Mouse (Mus musculus) hindbrain, embryonic 15.5 days (tissue): ENCODE results near the gene Pih1h3b. TPM values are rescaled to one million over a fixed set of nuclear protein-coding genes. Genes with fewer than 3 reads are reported as not detected.

Experiments
- ATAC-seq: fragments of 200-750 bp; cut with Nextera tagmentation; 2 replicates; pipeline ENCODE4 v1.8.0; 2017; ENCODE audit warnings: low read depth, moderate number of reproducible peaks, moderate TSS enrichment; ENCODE audit not compliant: low FRiP score
- H3K27ac ChIP-seq: fragments of 300-500 bp; sonication (generic); replicated peaks from 2 replicates; pipeline ENCODE4 v1.5.1; 2015; ENCODE audit warnings: mild to moderate bottlenecking, inconsistent platforms
- H3K27me3 ChIP-seq: fragments of 300-500 bp; sonication (generic); 2 replicates; pipeline ENCODE4 v1.6.1; 2015; ENCODE audit warnings: control low read depth, inconsistent platforms
- H3K36me3 ChIP-seq: fragments of 300-500 bp; sonication (generic); 2 replicates; pipeline ENCODE4 v1.6.1; 2015; ENCODE audit warnings: control low read depth, inconsistent platforms
- H3K4me1 ChIP-seq: fragments of 300-500 bp; sonication (generic); replicated peaks from 2 replicates; pipeline ENCODE4 v1.6.1; 2015; ENCODE audit warnings: control low read depth, inconsistent platforms
- H3K4me2 ChIP-seq: fragments of 300-500 bp; sonication (generic); 2 replicates; pipeline ENCODE4 v1.6.1; 2015; ENCODE audit warnings: moderate library complexity, mild to moderate bottlenecking, inconsistent platforms
- H3K4me3 ChIP-seq: fragments of 300-500 bp; sonication (generic); 2 replicates; pipeline ENCODE4 v1.5.1; 2015; ENCODE audit warnings: mild to moderate bottlenecking, inconsistent platforms
- H3K9ac ChIP-seq: fragments of 300-500 bp; sonication (generic); 2 replicates; pipeline ENCODE4 v1.6.1; 2015; ENCODE audit warnings: inconsistent platforms
- H3K9me3 ChIP-seq: fragments of 300-500 bp; sonication (generic); 2 replicates; pipeline ENCODE4 v1.6.1; 2016; ENCODE audit warnings: control low read depth, inconsistent platforms
- WGBS: fragments of 180-500 bp; shearing (Covaris S2); methylation state at CpG from one replicate; pipeline ENCODE4 v1.1.7; 2015; 5-methylcytosine and 5-hydroxymethylcytosine counted together
- polyA plus RNA-seq: library from polyadenylated mRNA; unstranded; fragments of >200 nt; fragmentation: Nextera tagmentation; extraction: Ambion mirVana; gene quantifications from 2 replicates; pipeline ENCODE4 v1.2.1, GENCODE M21; 2015

Gene Pih1h3b
- polyA plus RNA-seq = not detected in 2 replicates

GRCm38 (mm10) chrX:140062135-140062975 lies at the start of gene Pih1h3b, which contains the start of gene Nup62cl:
Pih1h3b (plus strand) TSS chrX:140062879.
Nup62cl (minus strand) TSS chrX:140062712.
- Histone ChIP-seq H3K4me3 (peak within 1 kb of the TSS; percentile 37), H3K36me3 (no peaks in the 10 kb centered on the region), H3K27ac (no peak within 1 kb of the TSS), H3K9ac (no peak within 1 kb of the TSS), H3K4me1 (no peaks in the 10 kb centered on the region), H3K9me3 (no peaks in the 10 kb centered on the region), H3K4me2 (peak within 1 kb of the TSS; percentile 54), H3K27me3 (peaks cover 21% of the 10 kb centered on the region)
- 28% methylated on average over 64 of the region's 64 CpGs for WGBS
- peak; percentile 68 for ATAC-seq

GRCm38 (mm10) chrX:140060886-140061874 lies 1.5 kb upstream of the Pih1h3b start:
- ATAC-seq = no peak
- Histone ChIP-seq H3K9me3 (no peaks in the 10 kb centered on the region), H3K4me3 (peak overlapping the region; percentile 37), H3K4me2 (peak overlapping the region; percentile 54), H3K4me1 (no peaks in the 10 kb centered on the region), H3K27me3 (peaks cover 22% of the 10 kb centered on the region), H3K9ac (no peak overlapping the region), H3K36me3 (no peaks in the 10 kb centered on the region), H3K27ac (no peak overlapping the region)
- WGBS = 24% methylated on average over 67 of the region's 90 CpGs

GRCm38 (mm10) chrX:140082535-140082934 lies 19.9 kb downstream of the Pih1h3b start:
- no peaks in the 10 kb centered on the region for H3K4me1 ChIP-seq
- ATAC-seq = no peak
- no peaks in the 10 kb centered on the region for H3K9me3 ChIP-seq
- no peak overlapping the region for H3K9ac ChIP-seq
- H3K36me3 ChIP-seq = no peaks in the 10 kb centered on the region
- H3K4me3 ChIP-seq = no peak overlapping the region
- H3K4me2 ChIP-seq = no peak overlapping the region
- 0 out of 2 replicates have a peak, but pooled peaks cover 2% of the 10 kb centered on the region for H3K27me3 ChIP-seq
- 94% methylated on average over 2 of the region's 2 CpGs for WGBS
- H3K27ac ChIP-seq = no peak overlapping the region

GRCm38 (mm10) chrX:140094066-140094465 lies 31.4 kb downstream of the Pih1h3b start:
- WGBS = 83% methylated on average over 2 of the region's 2 CpGs
- Histone ChIP-seq H3K4me1 (no peaks in the 10 kb centered on the region), H3K36me3 (no peaks in the 10 kb centered on the region), H3K4me3 (no peak overlapping the region), H3K27me3 (0 out of 2 replicates have a peak, but pooled peaks cover 4% of the 10 kb centered on the region), H3K9ac (no peak overlapping the region), H3K4me2 (no peak overlapping the region), H3K27ac (no peak overlapping the region), H3K9me3 (no peaks in the 10 kb centered on the region)
- ATAC-seq = no peak

Other genes starting within 250 kb of the Pih1h3b start
- 2.4 and 3.9 TPM in 2 replicates for gene Morc4, start 191.2 kb upstream of the Pih1h3b start, polyA plus RNA-seq
- gene Rbm41, start 64.3 kb upstream of the Pih1h3b start, polyA plus RNA-seq = 4.6 and 5.2 TPM in 2 replicates
- gene Nup62cl, start 167 bp upstream of the Pih1h3b start, polyA plus RNA-seq = 0.91 and 1.2 TPM in 2 replicates